Mouse (Mus musculus): ENCODE results near the gene Ppp1r14a. TPM values are rescaled to one million over a fixed set of nuclear protein-coding genes. Genes with fewer than 3 reads are reported as not detected.

Gene Ppp1r14a
- 157 and 212 TPM in 2 replicates for polyA plus RNA-seq (2012; rRNA removed)

DNA sequence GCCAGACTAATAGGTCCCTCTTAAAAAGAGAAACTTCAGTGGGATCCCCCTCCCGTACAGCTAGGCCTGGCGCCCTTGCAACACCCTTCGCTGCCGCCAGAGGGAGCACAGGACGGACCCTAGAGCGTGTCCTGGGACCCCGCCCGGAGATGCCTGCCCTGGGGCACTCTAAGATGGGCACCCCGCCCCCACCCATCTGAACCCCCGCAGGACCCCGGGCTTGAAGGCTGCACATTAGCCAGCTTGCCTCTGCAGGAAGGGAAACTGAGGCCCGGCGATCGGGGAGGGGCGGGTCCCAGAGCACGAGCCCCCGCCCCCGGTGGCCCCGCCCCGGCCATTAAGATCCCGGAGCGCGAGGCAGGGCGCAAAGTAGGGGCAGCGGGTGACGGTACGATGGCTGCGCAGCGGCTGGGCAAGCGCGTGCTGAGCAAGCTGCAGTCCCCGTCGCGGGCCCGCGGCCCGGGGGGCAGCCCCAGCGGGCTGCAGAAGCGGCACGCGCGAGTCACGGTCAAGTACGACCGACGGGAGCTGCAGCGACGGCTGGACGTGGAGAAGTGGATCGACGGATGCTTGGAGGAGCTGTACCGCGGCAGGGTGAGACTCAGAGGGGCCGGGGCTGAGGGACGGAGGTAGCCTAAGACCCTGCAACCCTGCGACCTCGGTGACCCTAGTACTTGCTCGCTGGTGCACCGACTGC is at the start of gene Ppp1r14a:
Gene Ppp1r14a (plus strand): TSS at position 367 of the 697 bp plus-strand sequence.

DNA sequence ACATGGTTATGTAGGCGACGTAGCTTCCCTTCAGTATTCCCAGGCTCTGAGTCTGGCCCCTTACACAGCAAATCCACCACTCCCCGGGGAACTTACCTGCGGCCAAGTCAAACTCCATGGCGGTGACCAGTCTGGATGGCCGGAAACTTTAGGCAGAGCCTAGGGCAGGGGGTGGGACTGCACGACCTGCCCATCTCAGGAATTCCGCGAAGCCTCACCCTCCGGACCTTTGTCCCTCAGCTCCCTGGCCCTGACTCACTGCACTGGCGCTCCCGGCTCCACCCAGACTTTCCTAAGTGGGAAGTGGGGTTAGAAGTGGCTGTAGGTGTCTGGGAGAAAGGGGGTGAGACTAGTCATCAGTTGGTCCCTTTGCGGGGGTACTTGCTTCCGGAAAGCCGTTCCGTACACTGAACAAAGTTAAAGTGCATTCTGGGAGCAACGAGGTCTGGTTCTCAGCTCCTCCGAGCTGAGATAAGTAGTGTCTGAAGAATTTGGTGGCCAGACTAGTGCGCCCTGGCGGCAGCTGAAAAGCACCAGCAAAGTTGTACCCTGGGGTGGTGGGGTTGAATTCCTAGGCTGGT is 40.8 kb upstream of the Ppp1r14a start, which contains the start of gene 2200002D01Rik:
Gene 2200002D01Rik (minus strand): TSS at position 206 of the 581 bp plus-strand sequence.

DNA sequence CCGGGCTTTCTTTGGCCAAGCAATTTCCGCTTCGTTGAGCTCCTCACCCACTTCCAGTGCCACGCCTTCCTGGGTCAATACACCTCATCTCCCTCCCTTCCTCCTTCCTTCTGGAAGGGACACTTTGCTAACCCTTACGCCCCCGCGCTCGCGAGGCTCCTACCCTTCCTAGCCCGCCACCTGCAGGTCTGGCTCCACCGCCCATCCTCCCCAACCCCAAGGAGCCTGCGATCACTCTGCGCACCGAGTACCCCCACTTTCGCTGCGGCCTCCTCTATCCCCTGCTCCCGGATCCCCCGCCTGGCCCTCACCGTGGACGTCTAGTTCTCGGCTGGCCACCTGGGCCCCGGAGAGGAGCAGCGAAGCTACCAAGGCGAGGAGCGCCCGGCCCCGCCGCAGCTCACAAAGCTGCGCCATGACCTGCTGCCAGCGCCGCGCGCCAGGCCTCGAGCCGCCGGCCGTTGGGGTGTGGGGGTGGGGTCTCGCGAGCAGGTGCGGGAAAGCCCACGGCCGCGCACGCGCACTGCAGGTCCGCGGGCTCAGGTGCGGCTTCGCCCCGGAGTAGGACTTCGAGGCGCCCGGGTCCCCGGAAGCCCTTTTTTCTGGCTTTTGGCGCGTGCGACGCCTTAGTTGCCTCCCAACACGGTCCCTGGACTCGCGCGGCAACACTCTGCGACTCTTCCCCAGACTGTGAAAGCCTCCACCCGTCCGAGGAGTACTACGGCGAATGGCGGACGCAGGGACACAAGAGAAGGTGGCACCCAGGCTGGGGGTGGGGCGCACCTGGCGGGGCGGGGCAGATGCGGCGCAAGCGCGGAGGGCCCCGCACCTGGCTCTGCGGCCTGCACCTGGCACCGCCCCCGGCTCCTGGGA is 7.7 kb upstream of the Ppp1r14a start, which contains the start of gene Spint2:
Gene Spint2 (minus strand): TSS at position 712 of the 873 bp plus-strand sequence.

DNA sequence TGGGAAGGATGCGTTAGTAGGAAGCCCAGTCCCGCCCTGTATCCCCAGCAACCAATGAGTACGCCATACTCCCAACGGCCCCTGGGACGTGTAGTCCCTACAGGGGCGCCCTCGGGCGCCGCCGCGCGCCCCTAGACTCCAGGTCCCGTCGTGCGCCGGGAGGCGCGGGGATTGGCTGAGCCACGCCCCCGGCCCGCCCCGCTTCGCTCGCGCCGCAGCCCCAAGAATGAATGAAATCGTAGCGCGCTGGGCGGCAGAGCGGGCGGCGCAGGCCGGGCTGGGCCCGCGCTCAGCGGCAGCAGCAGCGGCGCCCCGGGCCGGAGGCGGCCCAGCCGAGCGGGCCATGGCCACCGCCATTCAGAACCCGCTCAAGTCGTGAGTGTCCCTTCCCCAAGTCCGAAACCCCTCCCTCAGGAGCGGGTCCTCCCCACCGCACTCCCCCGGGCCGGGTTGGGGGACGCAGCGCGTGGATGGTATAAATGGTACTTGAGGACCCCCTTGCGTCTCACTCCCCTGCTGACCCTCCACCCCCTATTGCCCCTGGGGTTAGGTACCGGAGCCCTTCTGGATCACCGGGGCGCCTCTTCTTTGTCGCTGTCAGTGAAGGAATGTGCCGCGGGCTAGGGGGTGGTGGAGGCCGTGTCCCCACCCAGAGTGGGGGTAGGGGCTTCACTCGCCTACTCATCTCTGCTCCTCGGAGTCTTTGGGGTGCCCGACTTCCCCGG is 14.8 kb downstream of the Ppp1r14a start, which contains the start of gene Dpf1:
Gene Dpf1 (plus strand): TSS at position 214 of the 725 bp plus-strand sequence.

Other genes starting within 250 kb of the Ppp1r14a start
- 0.17 and 0.20 TPM in 2 replicates for gene Ryr1, start 164.1 kb upstream of the Ppp1r14a start, polyA plus RNA-seq (2012; rRNA removed)
- gene Rasgrp4, start 154.5 kb upstream of the Ppp1r14a start, polyA plus RNA-seq (2012; rRNA removed) = 3.9 and 5.3 TPM in 2 replicates
- gene Fam98c, start 133.1 kb upstream of the Ppp1r14a start, polyA plus RNA-seq (2012; rRNA removed) = 144 and 173 TPM in 2 replicates
- 1.0 and 1.4 TPM in 2 replicates for gene Ggn, start 119.1 kb upstream of the Ppp1r14a start, polyA plus RNA-seq (2012; rRNA removed)
- 4.0 and 4.4 TPM in 2 replicates for gene Spred3, start 118.9 kb upstream of the Ppp1r14a start, polyA plus RNA-seq (2012; rRNA removed)
- 118 and 131 TPM in 2 replicates for gene Psmd8, start 108.6 kb upstream of the Ppp1r14a start, polyA plus RNA-seq (2012; rRNA removed)
- 0.63 and 1.00 TPM in 2 replicates for gene Catsperg1, start 75.3 kb upstream of the Ppp1r14a start, polyA plus RNA-seq (2012; rRNA removed)
- 110 and 162 TPM in 2 replicates for gene Kcnk6, start 56.8 kb upstream of the Ppp1r14a start, polyA plus RNA-seq (2012; rRNA removed)
- 109 and 125 TPM in 2 replicates for gene Yif1b, start 51.0 kb upstream of the Ppp1r14a start, polyA plus RNA-seq (2012; rRNA removed)
- gene 2200002D01Rik, start 40.8 kb upstream of the Ppp1r14a start, polyA plus RNA-seq (2012; rRNA removed) = 415 and 444 TPM in 2 replicates
- gene Spint2, start 7.4 kb upstream of the Ppp1r14a start, polyA plus RNA-seq (2012; rRNA removed) = 1,983 and 2,067 TPM in 2 replicates
- gene Dpf1, start 14.6 kb downstream of the Ppp1r14a start, polyA plus RNA-seq (2012; rRNA removed) = 0.69 and 1.6 TPM in 2 replicates
- gene Sipa1l3, start 229.3 kb downstream of the Ppp1r14a start, polyA plus RNA-seq (2012; rRNA removed) = 135 and 161 TPM in 2 replicates